Mouse (Mus musculus) adrenal gland, postnatal 10 days (tissue): ENCODE results near the gene Tal1. TPM values are rescaled to one million over a fixed set of nuclear protein-coding genes. Genes with fewer than 3 reads are reported as not detected.
A peak's percentile ranks its signal among the peaks of the same experiment; 100 is the strongest.

ENCODE experiments used
- DNase-seq: peaks from one replicate; pipeline ENCODE4 v3.0.0; 2021; ENCODE audit warnings: mixed read lengths
- long read RNA-seq, 2 experiments: library from polyadenylated mRNA; stranded (forward); transcript quantifications; one replicate each; pipeline ENCODE4 v2.0.0; 2021
- total RNA-seq, 2 experiments: library from RNA; stranded (reverse); gene quantifications; 2 replicates each; pipeline ENCODE4 v1.2.3; 2021

Gene Tal1
- total RNA-seq, result 1 to 10 TPM; 5.4 to 7.7 TPM
- long read RNA-seq, experiment 1, partial matches to known transcripts, result 0 of 4 reads
- long read RNA-seq, experiment 1, other reads (novel, unspliced or antisense), result 2 of 4 reads
- long read RNA-seq, experiment 2, partial matches to known transcripts, result 0 of 2 reads
- long read RNA-seq, experiment 2, other reads (novel, unspliced or antisense), result 0 of 2 reads

DNA sequence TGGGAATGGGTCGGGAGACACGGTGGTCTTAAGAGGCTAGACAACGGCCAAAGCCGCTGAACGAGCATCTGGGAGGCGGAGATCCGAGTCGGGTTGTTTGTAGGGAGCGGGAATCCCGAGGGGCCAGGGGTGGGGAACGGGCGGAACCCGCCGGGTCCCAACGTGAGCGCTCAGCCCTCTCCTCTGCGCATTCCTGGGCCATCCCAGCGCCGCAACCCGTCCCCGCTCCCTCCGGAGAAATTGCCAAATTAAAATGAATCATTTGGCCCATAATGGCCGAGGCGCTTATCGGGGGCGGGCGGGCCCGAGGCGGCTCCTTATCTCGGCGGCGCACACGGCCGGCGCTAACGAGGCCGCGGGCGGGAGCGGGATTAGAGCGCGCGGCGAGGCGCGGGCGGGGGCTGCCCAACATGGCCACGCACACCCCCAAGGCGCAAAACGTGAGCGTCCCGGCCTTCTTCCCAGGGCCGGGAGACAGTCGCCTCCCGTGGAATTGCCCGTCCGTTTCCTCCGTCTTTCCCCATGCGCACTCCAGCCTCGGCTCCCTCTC, at the start of gene Tal1:
Gene Tal1 (plus strand): TSS at position 56 of the 550 bp plus-strand sequence.
- DNase-seq, result peak; percentile 55

DNA sequence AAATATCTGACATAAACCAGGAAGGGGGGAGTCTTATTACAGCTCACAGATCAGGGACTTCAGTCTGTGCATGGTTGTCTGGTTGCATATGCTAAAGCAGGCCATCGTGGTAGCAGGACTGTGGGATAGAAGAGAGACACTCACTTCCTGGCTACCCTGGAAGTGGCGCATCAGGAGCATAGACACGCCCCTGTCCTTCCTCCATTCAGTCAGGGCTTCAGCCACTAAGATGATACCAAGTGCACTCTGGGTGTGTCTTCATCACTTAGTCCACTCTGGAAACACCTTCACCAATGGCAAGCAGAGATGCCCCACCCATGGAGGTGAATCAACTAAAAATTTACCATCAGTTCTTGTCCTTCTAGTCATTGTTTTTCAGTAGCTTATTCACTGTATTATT, 42.0 kb upstream of the Tal1 start:
- DNase-seq, result no peak

DNA sequence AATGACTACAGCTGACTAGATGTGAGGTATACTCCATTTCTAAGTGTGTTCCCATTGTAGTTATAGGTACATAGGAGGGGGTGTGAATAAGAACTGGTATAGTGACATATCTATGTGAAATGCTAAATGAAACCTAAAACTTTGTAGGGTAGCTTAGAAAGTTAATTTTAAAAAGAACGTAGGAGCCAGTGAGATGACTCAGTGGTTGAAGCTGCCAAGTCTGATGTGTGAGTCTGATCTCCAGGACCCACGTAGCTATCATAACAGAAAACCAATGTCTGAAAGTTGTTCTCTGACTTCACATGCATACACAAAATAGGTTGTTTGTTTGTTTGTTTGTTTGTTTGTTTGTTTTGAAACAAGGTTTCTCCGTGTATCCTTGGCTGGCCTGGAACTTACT, 36.2 kb upstream of the Tal1 start:
- DNase-seq, result no peak

DNA sequence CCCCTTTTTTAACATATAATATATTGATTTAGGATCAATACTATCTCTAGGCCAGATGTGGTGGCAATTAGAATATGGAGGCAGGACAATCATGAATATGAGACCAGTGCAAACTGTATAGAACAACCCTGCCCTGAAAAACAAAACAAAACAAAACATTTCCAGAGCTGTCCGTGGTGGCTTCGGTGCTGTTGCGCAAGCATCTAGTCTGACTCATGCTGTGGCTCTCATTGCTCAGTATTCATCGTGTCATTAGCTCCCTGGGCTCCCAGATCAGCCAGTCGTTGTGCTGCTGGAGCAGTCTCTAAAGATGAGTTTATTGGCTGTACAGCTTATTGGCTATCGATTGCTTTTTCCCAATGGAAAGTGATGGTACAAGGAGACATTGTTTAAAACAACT, 21.2 kb upstream of the Tal1 start:
- peak; percentile 55 for DNase-seq

DNA sequence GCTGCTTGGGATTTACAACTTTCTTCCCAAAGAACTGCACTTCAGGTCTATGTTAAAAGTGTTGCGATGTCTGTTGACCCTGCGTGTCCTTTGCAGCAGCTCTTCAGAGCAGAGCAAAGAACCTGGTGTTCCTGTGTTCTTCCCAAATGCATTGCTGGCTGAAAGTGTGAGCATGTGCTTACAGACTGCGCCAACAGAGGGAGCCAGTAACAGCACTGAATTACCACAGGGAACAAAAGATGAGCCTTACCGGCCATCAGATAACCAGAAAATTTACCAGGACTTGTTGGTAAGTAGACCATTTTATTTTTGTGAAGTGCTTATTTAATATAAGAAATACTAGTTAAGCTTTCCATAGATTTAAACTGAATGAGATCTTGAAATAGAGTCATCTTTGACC, 18.0 kb upstream of the Tal1 start:
- DNase-seq, result peak; percentile 62

DNA sequence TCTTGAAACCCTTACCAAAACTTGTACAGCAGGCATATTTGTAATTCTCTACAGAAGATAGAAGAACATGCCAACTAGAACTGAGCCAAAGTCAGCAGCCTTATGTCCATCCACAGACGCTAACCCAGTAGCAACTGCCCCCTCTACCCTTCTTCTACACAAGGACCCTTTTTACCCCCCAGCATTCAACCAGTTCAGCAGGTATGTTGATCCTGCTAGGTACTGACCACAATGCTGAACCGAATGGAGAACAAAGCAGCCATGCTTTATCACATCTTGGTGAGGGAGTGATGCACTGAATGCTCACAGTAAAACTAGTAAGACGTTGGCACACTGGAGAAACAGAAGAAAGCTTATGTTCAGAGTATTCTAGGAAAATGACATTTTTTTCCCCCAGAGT, 10.6 kb upstream of the Tal1 start:
- DNase-seq, result no peak

DNA sequence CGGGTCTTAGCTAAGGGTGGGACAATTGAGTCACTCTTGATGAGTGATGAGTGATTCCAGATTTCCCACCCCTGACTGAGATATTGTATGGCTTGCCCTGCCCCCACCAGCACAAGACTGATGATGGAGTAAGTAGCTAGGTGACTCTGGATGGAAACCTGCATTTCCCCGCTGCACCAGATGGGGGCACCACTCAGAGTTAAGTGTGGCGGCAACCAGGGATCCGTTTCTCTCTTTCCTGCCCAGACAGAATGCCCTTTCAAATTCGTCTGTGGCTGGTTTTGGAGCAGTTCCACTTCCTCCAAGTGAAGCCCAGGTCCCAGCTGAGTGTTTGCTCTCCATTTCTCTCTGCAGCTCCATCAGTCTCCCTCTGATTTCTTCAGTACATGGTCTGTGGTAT, 8.5 kb upstream of the Tal1 start:
- peak; percentile 67 for DNase-seq

DNA sequence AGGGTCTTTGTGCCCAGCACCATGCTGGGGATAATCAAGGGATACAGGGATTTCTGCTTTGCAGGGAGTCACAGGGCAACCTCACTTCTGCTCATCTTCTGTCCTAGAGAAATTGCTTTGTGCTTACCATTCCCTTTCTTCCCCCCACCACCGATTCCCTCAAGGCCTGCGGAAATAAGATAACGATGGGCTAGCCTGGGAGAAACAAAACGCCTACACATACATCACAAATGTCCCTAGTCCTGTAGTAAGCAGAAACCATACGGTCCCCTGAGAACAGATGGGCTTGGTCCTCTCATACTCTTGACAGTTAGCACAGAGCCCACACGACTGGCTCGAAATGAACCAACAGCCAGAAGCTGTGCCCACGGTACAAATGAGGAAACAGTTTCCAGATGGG, 8.0 kb upstream of the Tal1 start:
- no peak for DNase-seq

DNA sequence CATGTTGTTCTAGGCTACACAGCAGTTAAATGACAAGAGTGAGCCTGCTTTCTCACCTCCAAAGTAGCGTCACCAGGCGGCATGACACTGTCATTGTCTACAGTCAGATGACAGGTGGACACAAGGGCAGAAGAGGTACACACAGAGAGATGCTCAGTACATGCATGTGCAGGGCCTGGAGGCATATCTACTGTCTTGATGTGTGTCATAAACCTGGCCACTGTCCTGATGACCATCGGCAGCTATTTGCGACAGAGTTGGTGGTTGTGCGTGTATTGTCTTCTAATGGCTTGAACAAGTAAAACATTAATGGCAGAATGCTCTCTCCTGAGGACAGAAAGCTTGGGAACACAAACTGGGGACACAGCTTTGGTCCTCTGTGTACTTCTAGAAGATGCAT, 5.0 kb upstream of the Tal1 start:
- no peak for DNase-seq

DNA sequence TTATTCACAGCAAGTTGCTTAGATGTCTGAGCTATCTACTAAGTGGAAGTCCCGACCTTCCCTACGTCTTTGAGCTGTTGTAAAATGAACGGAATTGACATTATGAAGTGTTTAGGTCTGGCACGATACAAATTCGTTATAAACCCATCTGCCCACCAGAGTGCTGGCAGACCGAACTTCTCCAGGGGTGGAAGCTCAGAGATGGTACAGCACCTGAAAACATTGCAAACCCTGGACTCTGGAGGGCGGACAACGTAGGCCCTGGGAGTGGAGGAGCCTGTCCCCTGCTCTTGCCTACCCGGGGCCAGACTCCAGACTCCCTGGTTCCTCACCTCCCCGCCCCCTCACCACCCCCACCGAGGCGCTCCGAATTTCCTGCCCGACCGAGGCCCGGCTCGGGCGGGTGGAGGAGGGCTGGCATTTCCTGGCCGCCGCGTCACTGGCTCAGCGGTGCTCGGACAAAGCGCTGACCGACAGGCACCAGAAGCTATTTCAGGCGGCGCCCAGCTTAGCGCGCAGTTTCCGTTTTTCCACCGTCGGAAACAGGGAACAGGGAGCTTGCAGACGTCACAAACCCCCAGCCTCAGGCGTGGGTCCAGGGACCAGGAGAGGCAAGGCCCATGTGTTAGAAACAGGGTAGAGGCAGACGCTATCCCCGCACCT, 3.8 kb upstream of the Tal1 start:
- peak; percentile 73 for DNase-seq

DNA sequence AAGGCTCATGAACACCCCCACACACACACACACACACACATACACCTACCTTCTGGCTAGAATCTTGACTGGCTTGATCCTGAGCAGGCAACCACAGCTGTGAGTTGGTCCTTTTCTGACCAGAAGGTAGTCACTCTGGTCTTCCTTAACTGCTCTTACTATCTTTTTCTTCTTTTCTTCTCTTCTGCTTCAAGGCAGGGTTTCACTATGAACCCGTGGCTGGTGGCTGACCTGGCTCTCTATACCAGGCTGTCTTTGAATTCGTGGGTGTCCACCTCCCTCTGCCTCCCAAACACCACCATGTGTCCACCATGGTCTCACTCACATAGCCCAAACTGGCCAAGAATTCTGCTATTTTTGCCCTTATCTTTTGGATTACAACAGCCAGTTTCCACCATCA, 1.2 kb upstream of the Tal1 start:
- DNase-seq, result no peak

DNA sequence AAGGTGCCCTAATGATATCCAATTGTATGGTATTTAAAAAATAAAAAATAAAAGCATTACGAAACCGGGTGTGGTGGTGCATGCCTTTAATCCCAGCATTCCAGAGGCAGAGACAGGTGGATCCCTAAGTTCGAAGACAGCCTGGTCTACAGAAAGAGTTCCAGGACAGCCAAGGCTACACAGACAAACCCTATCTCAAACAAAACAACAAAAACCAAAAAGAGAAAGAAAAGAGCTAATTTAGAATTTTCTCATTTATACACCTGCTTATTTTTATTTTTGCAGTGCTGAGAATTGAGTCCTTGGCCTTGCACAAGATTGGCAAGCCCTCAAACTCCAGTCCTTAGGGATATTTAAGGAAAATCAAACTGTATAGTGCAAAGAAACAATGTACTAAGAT, 535 bp upstream of the Tal1 start:
- no peak for DNase-seq

DNA sequence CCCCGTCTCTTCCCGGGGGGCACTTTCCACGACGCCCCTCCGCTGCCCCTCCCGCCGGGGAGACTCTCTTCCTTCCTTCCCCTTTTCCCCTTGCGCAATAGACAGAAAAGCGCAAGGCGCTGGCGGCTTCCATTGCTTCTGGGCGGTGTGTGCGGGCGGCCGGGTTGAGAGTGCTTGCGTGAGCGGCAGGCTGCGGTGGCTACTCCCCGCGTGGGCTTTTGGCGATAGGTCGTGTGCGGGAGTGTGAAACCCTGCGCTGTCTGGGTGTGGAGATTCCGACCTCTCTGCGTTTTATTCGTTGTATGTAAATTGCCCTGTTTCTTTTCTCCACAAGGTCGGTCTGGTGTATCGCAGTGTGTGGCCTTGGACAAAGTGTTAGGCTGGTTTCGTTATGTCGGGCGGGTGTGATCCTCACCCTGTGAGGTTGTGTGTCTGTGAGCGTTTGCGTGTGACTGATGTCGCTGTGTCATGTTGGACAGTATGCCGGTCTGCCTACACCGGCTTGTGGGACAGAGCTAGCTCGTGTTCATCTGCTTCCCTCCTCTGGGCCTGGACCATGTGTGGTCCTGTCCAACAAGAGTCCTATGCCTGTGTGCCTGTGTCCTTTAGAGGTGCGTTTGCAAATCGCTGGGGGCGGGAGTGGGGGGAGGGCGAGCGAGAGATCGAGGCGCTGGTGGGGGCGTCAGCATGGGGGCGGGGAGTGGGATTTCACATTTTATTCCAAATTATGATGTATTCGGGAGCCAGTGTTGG, 871 bp downstream of the Tal1 start:
- DNase-seq, result peak; percentile 33

DNA sequence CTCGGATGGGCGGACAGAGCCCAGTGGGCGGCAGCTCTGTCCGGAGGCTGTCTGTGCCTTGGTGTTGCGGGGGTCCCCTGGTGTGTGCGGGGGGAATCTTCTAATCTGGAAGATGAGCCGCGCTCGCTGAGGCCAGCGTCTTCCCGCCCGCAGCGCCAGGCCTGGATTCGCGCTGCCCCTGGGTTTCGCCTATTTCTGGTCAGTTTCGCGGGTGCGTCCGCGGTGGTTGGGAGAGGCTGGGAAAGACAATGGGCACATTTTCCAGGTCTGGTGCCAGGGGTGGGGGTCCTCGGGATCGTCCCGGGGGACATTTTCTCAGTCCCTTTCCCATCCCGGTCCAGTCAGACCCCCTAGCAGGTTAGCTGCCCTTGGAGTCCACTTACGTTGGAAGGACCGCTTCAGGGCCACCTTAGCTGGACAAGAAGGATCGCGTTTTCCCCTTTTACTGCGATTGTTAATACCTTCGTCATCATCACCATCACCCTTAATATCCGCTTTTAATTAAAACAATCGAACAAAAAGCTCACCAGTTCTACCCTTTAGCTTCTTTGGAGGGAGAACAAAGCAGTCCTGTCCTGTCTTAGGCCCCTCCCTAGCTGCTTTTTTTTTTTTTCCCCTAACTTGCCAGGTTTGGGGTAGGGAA, 1.6 kb downstream of the Tal1 start:
- peak; percentile 22 for DNase-seq

DNA sequence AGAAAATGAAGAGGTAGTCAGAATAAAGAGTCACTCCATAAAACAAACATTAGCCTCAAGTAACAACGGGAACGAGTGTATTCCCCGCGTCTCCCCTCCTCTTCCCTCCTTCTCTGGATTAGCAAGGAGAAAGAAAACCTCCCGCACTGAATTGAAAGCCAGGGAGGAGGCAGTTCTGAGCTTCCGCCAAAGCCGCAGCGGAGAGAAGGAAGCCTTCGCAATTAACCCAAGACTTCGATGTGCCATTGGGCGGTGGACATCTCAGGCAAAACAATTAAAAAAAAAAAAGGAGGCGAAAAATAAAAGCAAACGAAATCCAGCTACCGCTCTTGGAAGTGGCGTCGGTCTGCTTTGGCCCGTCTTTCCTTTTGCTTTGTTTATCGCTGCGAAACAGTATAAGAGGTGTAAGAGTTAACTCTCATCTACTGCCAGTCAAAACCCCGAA, 2.1 kb downstream of the Tal1 start:
- peak; percentile 24 for DNase-seq

DNA sequence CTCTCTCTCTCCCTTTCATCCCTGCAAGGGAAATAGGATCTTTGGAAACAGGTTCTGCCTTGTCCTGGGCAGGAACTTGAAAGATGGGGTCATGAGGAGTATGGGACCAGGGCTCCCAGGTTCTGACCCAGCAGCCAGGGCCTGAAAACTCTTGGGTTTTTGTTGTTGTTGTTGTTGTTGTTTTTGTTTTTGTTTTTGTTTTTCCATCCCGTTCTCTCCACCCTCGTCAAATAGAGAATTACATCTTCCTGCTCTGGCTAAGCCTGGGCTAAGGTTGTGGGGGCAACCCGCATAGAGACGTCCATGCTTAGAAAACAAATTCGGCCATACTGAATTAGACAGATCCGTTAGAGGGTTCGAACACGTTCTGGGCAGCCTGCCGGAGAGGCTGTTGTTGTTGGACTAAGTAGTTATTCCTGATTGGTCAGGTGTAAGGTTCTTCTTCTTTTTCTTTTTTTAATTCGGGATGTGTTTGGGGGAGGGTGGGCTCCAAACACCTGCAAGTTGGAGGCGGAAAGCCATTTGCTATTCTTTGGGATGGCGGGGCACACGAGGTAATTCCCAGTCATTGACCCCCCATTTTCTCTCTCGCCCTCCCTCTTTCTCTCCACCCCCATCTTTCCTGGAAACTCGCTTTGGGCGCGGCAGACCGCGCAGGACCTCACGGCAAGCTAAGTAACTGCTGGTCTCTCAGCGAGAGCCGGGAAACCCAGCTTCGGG, 2.8 kb downstream of the Tal1 start:
- no peak for DNase-seq

DNA sequence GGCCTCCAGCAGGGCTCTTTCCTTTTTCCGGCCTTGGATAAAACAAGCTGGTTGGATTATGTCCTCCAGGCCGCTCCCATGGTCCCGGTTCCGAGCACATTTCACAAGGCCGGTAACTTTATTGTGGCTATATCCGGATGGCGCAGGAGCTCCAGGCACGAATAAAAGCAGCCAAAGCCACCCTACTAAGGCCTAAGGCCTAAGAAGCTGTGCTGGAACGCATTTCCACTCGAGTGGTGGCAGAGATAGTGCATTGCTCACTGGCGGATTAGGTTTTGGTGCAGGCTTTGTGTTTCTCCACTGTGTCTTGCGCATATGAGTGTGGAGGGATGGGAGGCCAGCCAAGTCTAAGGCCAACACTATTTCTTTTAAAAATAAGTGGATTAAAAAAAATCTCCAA, 3.6 kb downstream of the Tal1 start:
- DNase-seq, result no peak

DNA sequence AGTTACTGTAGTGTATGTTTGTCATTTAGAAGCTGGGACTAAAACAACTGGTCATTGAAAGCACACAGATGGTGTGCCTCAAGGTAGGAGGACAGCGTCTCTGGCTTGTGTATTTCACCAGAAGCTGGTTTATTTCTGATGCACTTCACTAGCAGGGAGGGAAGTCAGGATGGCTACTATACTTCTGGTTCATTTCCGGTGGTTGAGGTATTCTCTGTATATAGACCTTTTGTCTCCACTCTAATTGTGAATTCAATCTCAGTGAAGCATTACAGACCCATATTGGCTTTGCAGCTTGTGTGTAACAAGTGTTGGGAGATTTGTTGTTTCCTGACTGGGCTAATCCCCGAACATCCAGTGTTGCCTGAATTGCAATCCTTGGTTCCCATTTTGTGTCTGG, 4.5 kb downstream of the Tal1 start:
- no peak for DNase-seq

DNA sequence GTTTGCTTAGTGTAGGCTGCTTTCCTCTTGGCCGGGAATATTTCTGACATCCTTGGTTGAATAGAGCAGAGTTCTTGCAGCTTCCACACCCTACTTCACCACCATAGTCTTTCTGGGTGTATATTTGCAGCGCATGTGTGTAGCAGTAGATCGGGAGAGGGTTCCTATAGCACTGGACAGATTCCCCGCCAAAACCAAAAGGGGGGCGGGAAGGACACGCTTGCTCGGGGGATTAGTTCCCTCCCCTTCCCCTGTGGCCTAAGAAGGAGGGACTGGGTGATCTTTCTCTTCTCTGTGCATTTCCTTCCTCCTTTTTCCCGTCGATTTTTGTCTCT, 6.3 kb downstream of the Tal1 start:
- DNase-seq, result no peak

DNA sequence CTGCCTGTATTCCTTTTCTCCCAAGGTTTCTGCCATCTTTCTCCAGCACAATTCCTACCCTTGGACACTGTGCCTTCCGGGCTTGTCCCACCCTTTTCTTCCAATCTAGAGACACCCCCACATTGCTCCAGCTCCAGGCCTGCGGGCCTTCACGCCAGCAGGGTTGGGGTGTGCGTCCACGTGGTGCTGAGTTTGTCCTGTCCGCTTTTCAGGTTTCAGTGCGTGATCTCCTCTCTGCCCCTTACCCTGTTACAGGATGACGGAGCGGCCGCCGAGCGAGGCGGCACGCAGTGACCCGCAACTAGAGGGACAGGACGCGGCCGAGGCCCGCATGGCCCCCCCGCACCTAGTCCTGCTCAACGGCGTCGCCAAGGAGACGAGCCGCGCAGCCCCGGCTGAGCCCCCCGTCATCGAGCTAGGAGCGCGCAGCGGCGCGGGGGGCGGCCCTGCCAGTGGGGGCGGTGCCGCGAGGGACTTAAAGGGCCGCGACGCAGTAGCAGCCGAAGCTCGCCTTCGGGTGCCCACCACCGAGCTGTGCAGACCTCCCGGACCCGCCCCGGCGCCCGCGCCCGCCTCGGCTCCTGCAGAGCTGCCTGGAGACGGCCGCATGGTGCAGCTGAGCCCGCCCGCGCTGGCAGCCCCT, 6.8 kb downstream of the Tal1 start:
- peak; percentile 52 for DNase-seq

DNA sequence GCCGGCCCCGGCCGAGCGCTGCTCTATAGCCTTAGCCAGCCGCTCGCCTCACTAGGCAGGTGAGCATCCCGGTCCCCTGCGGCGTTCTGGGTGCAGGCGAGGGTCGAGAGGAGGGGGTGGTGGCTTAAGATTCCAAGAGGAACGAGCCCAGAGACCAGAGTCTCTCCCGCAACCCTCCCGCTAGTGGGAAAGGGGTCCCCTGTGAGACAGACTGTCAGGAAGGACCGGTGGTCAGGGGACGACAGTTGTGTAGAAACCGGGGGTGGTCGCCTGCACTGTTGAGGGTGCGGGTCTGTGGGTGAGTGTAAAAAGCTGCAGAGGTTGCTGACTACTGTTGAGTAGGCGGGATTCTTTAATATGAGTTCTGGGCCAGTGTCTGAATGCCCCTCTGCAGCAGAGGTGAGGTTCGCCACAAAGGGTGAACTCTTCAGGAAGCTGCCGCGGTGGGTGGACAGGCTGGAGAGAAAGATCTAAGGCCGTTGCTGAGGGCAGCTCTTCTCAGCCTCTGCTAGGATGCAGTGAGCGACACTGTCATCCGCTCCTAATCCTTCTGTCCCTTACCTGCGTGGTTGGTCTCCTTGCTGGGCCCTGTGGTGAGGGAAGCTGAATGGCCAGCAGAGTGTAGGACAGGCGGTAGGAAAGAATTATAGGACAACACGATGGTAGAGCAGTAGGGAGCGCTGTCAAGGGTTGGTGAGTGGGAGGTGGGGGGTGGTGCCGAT, 7.5 kb downstream of the Tal1 start:
- DNase-seq, result no peak
